Mouse (Mus musculus): ENCODE results near the gene Cyp46a1. TPM values are rescaled to one million over a fixed set of nuclear protein-coding genes. Genes with fewer than 3 reads are reported as not detected.

Cyp46a1 gene
- polyA plus RNA-seq, 1 experiment from 2014 or later = 28.4 TPM

DNA sequence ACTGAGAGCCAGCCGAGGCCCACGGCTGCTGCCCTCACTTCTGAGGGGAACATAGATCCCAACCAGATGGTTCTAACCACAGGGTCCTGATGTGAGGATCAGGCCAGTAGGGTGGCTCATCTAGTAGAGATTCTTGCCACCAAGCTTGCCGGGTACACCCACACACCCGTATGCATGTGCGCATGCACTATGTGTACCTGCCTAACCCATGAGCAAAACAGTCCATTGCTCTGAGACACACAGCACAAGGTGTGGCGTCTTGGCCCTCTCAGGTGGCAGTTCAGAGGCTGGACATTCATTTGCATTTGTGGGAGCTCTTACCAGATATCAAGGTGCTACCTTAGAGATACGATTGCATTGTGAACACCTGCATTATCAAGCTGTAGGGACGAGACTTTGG is 14.0 kb downstream of the Cyp46a1 start:
- Histone ChIP-seq H3K4me3 (replicated peaks; ENCODE audit: low read length) (no peak overlapping the region), H3K27me3 (replicated peaks; ENCODE audit: control insufficient read depth, insufficient read depth, low read length) (no peaks in the 10 kb centered on the region), H3K9me3 (ENCODE audit: control insufficient read depth, low read length) (no peaks in the 10 kb centered on the region), H3K9ac (replicated peaks; ENCODE audit: low read depth, low read length) (no peak overlapping the region), H3K27ac (ENCODE audit: low read length) (no peak overlapping the region), H3K4me2 (ENCODE audit: low read length) (no peak overlapping the region), H3K36me3 (ENCODE audit: control insufficient read depth, insufficient read depth) (no peaks in the 10 kb centered on the region), H3K4me1 (replicated peaks; ENCODE audit: control insufficient read depth, insufficient read depth, low read length) (peaks cover 6% of the 10 kb centered on the region)
- no peak for ATAC-seq
- 83% methylated on average over 8 of the region's 8 CpGs for WGBS

- ATAC-seq = no peak
Measured at GRCm38 (mm10) chr12:108349026-108349425, 14.8 kb downstream of the Cyp46a1 start.

GRCm38 (mm10) chr12:108350931-108351330 is 16.8 kb downstream of the Cyp46a1 start:
- Histone ChIP-seq H3K36me3 (ENCODE audit: control insufficient read depth, insufficient read depth) (no peaks in the 10 kb centered on the region), H3K9ac (replicated peaks; ENCODE audit: low read depth, low read length) (no peak overlapping the region), H3K4me2 (ENCODE audit: low read length) (no peak overlapping the region), H3K27ac (ENCODE audit: low read length) (no peak overlapping the region), H3K27me3 (replicated peaks; ENCODE audit: control insufficient read depth, insufficient read depth, low read length) (no peaks in the 10 kb centered on the region), H3K4me3 (replicated peaks; ENCODE audit: low read length) (no peak overlapping the region), H3K4me1 (replicated peaks; ENCODE audit: control insufficient read depth, insufficient read depth, low read length) (peaks cover 6% of the 10 kb centered on the region), H3K9me3 (ENCODE audit: control insufficient read depth, low read length) (no peaks in the 10 kb centered on the region)
- ATAC-seq = no peak
- 87% methylated on average over 10 of the region's 10 CpGs for WGBS

More at GRCm38 (mm10) chr12:108349026-108349425, 14.8 kb downstream of the Cyp46a1 start:
- Histone ChIP-seq H3K4me1 (replicated peaks; ENCODE audit: control insufficient read depth, insufficient read depth, low read length) (peaks cover 6% of the 10 kb centered on the region), H3K27ac (ENCODE audit: low read length) (no peak overlapping the region), H3K27me3 (replicated peaks; ENCODE audit: control insufficient read depth, insufficient read depth, low read length) (no peaks in the 10 kb centered on the region), H3K4me3 (replicated peaks; ENCODE audit: low read length) (no peak overlapping the region), H3K4me2 (ENCODE audit: low read length) (no peak overlapping the region), H3K9me3 (ENCODE audit: control insufficient read depth, low read length) (no peaks in the 10 kb centered on the region), H3K9ac (replicated peaks; ENCODE audit: low read depth, low read length) (no peak overlapping the region), H3K36me3 (ENCODE audit: control insufficient read depth, insufficient read depth) (no peaks in the 10 kb centered on the region)
- WGBS = 59% methylated on average over 5 of the region's 5 CpGs

GRCm38 (mm10) chr12:108352371-108353136 is 18.4 kb downstream of the Cyp46a1 start:
- WGBS = 11% methylated on average over 35 of the region's 35 CpGs
- peak; percentile 40 for ATAC-seq
- H3K36me3 ChIP-seq (ENCODE audit: control insufficient read depth, insufficient read depth) = no peaks in the 10 kb centered on the region
- H3K27me3 ChIP-seq (replicated peaks; ENCODE audit: control insufficient read depth, insufficient read depth, low read length) = no peaks in the 10 kb centered on the region
- no peak overlapping the region for H3K27ac ChIP-seq (ENCODE audit: low read length)
- peak overlapping the region; percentile 50 for H3K4me2 ChIP-seq (ENCODE audit: low read length)
- H3K4me1 ChIP-seq (replicated peaks; ENCODE audit: control insufficient read depth, insufficient read depth, low read length) = peaks cover 6% of the 10 kb centered on the region
- peak overlapping the region; percentile 10 for H3K4me3 ChIP-seq (replicated peaks; ENCODE audit: low read length)
- H3K9me3 ChIP-seq (ENCODE audit: control insufficient read depth, low read length) = no peaks in the 10 kb centered on the region
- H3K9ac ChIP-seq (replicated peaks; ENCODE audit: low read depth, low read length) = peak overlapping the region; percentile 45

DNA sequence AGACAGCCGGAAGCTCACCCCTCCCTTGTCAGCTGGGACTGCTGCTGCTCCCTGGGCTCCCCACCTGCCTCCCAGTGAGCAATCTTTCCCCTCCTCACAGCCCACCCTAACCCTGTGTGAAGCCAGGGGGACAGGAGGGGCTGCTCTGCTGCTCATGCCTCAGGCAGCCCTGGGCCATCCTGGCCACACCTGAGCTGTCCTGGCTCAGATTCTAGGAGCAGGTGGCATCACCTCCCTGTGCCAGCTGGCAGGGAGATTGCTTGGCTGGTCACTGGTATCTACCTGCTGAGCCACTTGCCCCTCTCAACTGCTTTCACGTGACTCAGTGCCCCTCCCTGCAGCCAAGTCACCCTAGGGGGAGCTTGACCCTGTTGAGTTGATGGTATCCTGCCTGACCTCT is 20.1 kb downstream of the Cyp46a1 start:
- no peaks in the 10 kb centered on the region for H3K9me3 ChIP-seq (ENCODE audit: control insufficient read depth, low read length)
- H3K4me2 ChIP-seq (ENCODE audit: low read length) = no peak overlapping the region
- H3K9ac ChIP-seq (replicated peaks; ENCODE audit: low read depth, low read length) = no peak overlapping the region
- no peak for ATAC-seq
- peaks cover 6% of the 10 kb centered on the region for H3K4me1 ChIP-seq (replicated peaks; ENCODE audit: control insufficient read depth, insufficient read depth, low read length)
- 58% methylated on average over 2 of the region's 2 CpGs for WGBS
- no peaks in the 10 kb centered on the region for H3K36me3 ChIP-seq (ENCODE audit: control insufficient read depth, insufficient read depth)
- H3K27ac ChIP-seq (ENCODE audit: low read length) = no peak overlapping the region
- H3K27me3 ChIP-seq (replicated peaks; ENCODE audit: control insufficient read depth, insufficient read depth, low read length) = no peaks in the 10 kb centered on the region
- no peak overlapping the region for H3K4me3 ChIP-seq (replicated peaks; ENCODE audit: low read length)

- H3K27me3 ChIP-seq (replicated peaks; ENCODE audit: control insufficient read depth, insufficient read depth, low read length) = no peaks in the 10 kb centered on the region
- H3K27ac ChIP-seq (ENCODE audit: low read length) = no peak overlapping the region
- H3K9me3 ChIP-seq (ENCODE audit: control insufficient read depth, low read length) = no peaks in the 10 kb centered on the region
- H3K4me1 ChIP-seq (replicated peaks; ENCODE audit: control insufficient read depth, insufficient read depth, low read length) = peaks cover 6% of the 10 kb centered on the region
- WGBS = 80% methylated on average over 1 of the region's 1 CpGs
- H3K4me2 ChIP-seq (ENCODE audit: low read length) = no peak overlapping the region
- H3K4me3 ChIP-seq (replicated peaks; ENCODE audit: low read length) = no peak overlapping the region
- no peak overlapping the region for H3K9ac ChIP-seq (replicated peaks; ENCODE audit: low read depth, low read length)
- no peak for ATAC-seq
- H3K36me3 ChIP-seq (ENCODE audit: control insufficient read depth, insufficient read depth) = no peaks in the 10 kb centered on the region
Measured at GRCm38 (mm10) chr12:108355271-108355670, 21.1 kb downstream of the Cyp46a1 start.

DNA sequence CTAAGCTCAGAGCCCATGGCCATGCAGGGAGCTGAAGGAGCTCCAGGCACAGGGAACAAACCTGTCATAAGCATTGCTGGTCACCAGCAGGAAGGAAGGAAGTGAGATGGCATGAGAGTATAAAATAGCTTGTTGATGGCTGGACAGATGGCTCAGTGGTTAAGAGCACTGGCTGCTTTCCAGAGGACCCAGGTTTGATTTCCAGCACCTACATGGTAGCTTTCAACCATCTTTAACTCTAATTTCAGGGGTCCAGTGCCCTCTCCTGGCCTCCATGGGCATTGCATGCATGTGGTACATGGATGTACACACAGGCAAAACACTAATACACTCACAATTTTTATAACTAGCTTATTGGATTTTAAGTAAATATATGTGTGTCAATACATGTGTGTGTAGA is 21.8 kb downstream of the Cyp46a1 start:
- no peak overlapping the region for H3K27ac ChIP-seq (ENCODE audit: low read length)
- H3K4me2 ChIP-seq (ENCODE audit: low read length) = no peak overlapping the region
- H3K4me1 ChIP-seq (replicated peaks; ENCODE audit: control insufficient read depth, insufficient read depth, low read length) = peaks cover 6% of the 10 kb centered on the region
- H3K9me3 ChIP-seq (ENCODE audit: control insufficient read depth, low read length) = no peaks in the 10 kb centered on the region
- no peak for ATAC-seq
- H3K36me3 ChIP-seq (ENCODE audit: control insufficient read depth, insufficient read depth) = no peaks in the 10 kb centered on the region
- no peak overlapping the region for H3K9ac ChIP-seq (replicated peaks; ENCODE audit: low read depth, low read length)
- H3K4me3 ChIP-seq (replicated peaks; ENCODE audit: low read length) = no peak overlapping the region
- no peaks in the 10 kb centered on the region for H3K27me3 ChIP-seq (replicated peaks; ENCODE audit: control insufficient read depth, insufficient read depth, low read length)

DNA sequence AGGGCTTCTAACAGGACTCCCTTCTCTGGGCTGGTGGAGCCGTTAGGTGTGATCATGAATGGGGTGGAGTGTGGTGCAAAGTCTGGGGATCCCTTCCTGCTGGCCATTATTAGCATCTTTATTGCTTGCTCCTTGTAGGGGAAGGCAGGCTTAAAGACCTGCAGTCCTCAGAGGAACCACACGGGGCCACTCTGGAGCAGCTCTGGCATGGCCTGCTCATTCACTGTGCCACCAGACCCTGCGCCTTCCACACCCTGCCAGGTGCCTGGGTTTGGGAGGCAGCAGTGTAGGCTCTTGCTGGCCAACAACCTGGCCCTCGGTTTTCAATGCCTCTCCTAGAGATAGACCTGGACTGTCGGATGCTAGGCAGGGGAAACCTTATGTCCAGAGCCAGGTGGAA is 29.6 kb downstream of the Cyp46a1 start:
- H3K9me3 ChIP-seq (ENCODE audit: control insufficient read depth, low read length) = no peaks in the 10 kb centered on the region
- no peak overlapping the region for H3K4me2 ChIP-seq (ENCODE audit: low read length)
- H3K36me3 ChIP-seq (ENCODE audit: control insufficient read depth, insufficient read depth) = no peaks in the 10 kb centered on the region
- ATAC-seq = peak; percentile 91
- no peaks in the 10 kb centered on the region for H3K27me3 ChIP-seq (replicated peaks; ENCODE audit: control insufficient read depth, insufficient read depth, low read length)
- H3K4me3 ChIP-seq (replicated peaks; ENCODE audit: low read length) = no peak overlapping the region
- H3K4me1 ChIP-seq (replicated peaks; ENCODE audit: control insufficient read depth, insufficient read depth, low read length) = peaks cover 8% of the 10 kb centered on the region
- no peak overlapping the region for H3K27ac ChIP-seq (ENCODE audit: low read length)
- WGBS = 5% methylated on average over 5 of the region's 5 CpGs
- H3K9ac ChIP-seq (replicated peaks; ENCODE audit: low read depth, low read length) = no peak overlapping the region; the same call in 1 of the 2 replicates

- ATAC-seq = no peak; the same call in 1 of the 2 replicates
- H3K4me3 ChIP-seq (replicated peaks; ENCODE audit: low read length) = no peak overlapping the region
- no peak overlapping the region for H3K4me2 ChIP-seq (ENCODE audit: low read length)
- no peaks in the 10 kb centered on the region for H3K9me3 ChIP-seq (ENCODE audit: control insufficient read depth, low read length)
- 15% methylated on average over 3 of the region's 3 CpGs for WGBS
- H3K27ac ChIP-seq (ENCODE audit: low read length) = no peak overlapping the region
- H3K36me3 ChIP-seq (ENCODE audit: control insufficient read depth, insufficient read depth) = no peaks in the 10 kb centered on the region
- no peak overlapping the region for H3K9ac ChIP-seq (replicated peaks; ENCODE audit: low read depth, low read length)
- H3K27me3 ChIP-seq (replicated peaks; ENCODE audit: control insufficient read depth, insufficient read depth, low read length) = no peaks in the 10 kb centered on the region
- H3K4me1 ChIP-seq (replicated peaks; ENCODE audit: control insufficient read depth, insufficient read depth, low read length) = peaks cover 8% of the 10 kb centered on the region
Measured at GRCm38 (mm10) chr12:108365340-108365739, 31.2 kb downstream of the Cyp46a1 start.

Data from forebrain, embryonic 16.5 days (tissue).